Mouse (Mus musculus): ENCODE measurements at regions not wholly inside any gene's neighbourhood (a gene's known extent, or its start where the extent isn't known, plus 50 kb on each side); places are given as distances from the start of the nearest gene placed in this dataset.

DNA sequence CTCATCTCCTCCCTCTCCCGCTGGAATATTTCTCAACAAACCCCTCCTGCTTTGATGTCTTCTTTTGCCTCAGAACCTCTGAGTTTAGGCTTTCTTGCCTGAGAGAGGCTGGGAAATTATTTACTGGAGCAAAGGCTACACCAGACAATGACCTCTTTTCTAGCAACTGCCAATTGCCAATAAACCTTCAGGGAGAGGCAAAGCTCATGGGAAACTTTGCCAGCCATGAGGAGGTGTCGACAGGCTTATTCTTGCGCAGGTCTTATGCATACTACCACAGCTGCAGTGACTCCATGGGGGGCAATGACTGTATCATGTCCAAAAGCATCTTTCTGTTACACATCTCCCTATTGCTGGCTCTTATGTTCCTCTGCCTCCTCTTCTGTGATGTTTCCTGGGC lies 260.0 kb downstream of the Plpp3 start:
- no peak for DNase-seq (ENCODE audit: low spot score)
- Histone ChIP-seq H3K36me3 (ENCODE audit: control insufficient read depth, insufficient read depth, low read length) (no peaks in the 10 kb centered on the region), H3K4me1 (ENCODE audit: control insufficient read depth, insufficient read depth, low read length) (no peaks in the 10 kb centered on the region), H3K4me3 (replicated peaks; ENCODE audit: low read length) (no peak overlapping the region), H3K27me3 (ENCODE audit: control insufficient read depth, insufficient read depth, low read length) (no peaks in the 10 kb centered on the region), H3K9ac (ENCODE audit: low read depth, low read length, severe bottlenecking) (no peak overlapping the region), H3K27ac (replicated peaks; ENCODE audit: low read depth, low read length) (no peak overlapping the region), H3K4me2 (replicated peaks; ENCODE audit: low read depth, low read length, severe bottlenecking) (no peak overlapping the region), H3K9me3 (ENCODE audit: control insufficient read depth, low read length) (0 out of 2 replicates have a peak, but pooled peaks cover 5% of the 10 kb centered on the region)
- no peak for ATAC-seq (ENCODE audit: low FRiP score, low read depth)
- WGBS, result 88% methylated on average over 3 of the region's 3 CpGs
- no peak for TF ChIP-seq POLR2A (IDR thresholded peaks at IDR 0.05; ENCODE audit: borderline replicate concordance, extremely low read depth, insufficient read depth, insufficient read length)

DNA sequence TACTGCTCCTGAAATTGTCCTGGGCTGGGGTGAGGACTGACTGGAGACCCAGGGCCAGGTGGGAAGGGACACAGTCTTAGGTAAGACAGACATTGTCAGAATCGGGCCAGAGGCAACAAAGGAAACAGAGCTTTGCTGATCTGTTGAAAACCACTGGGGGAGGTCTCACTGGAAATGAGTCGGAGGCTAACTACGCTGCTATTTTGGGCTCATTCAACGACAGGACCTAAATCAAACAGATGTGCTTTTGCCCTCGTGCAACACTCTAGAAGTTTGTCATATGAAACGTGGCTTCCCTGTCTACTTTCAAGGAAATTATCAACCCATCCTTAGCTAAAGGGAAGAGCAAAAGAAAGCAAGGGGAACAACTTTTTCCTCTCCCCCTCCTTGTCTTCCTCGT lies 265.3 kb downstream of the Plpp3 start:
- TF ChIP-seq POLR2A (IDR thresholded peaks at IDR 0.05; ENCODE audit: borderline replicate concordance, extremely low read depth, insufficient read depth, insufficient read length), result no peak
- no peak for DNase-seq (ENCODE audit: low spot score)
- Histone ChIP-seq H3K4me2 (replicated peaks; ENCODE audit: low read depth, low read length, severe bottlenecking) (no peak overlapping the region), H3K4me3 (replicated peaks; ENCODE audit: low read length) (no peak overlapping the region), H3K36me3 (ENCODE audit: control insufficient read depth, insufficient read depth, low read length) (no peaks in the 10 kb centered on the region), H3K27ac (replicated peaks; ENCODE audit: low read depth, low read length) (no peak overlapping the region), H3K27me3 (ENCODE audit: control insufficient read depth, insufficient read depth, low read length) (no peaks in the 10 kb centered on the region), H3K4me1 (ENCODE audit: control insufficient read depth, insufficient read depth, low read length) (peaks cover 3% of the 10 kb centered on the region; the same call in 1 of the 2 replicates), H3K9ac (ENCODE audit: low read depth, low read length, severe bottlenecking) (no peak overlapping the region), H3K9me3 (ENCODE audit: control insufficient read depth, low read length) (no peaks in the 10 kb centered on the region)
- ATAC-seq (ENCODE audit: low FRiP score, low read depth), result no peak
- 36% methylated on average over 7 of the region's 7 CpGs for WGBS

DNA sequence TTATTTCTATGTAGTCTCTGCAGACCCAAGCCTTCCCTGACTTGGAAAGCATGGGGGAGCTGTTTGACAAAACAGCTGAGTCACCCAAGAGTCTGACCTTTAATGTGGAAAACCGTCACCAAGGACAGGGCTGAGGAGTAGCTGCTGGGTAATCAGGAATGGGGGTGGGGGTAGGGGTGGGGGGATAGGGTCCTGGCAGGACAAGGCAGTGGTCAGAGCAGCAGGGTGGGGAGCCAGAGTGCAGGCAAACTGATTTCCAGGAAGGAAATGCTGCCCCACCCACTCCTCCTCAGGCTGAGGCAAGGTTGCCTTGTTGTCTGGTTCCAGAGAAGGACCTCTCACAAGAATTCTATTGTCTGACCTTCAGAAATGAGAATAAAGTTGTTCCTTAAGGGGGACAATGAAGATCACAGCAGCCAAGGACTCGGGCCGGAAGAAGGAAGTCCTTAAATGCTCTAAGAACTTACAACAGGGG lies 266.6 kb downstream of the Plpp3 start:
- no peak overlapping the region for H3K4me2 ChIP-seq (replicated peaks; ENCODE audit: low read depth, low read length, severe bottlenecking)
- peaks cover 12% of the 10 kb centered on the region for H3K4me1 ChIP-seq (ENCODE audit: control insufficient read depth, insufficient read depth, low read length)
- ATAC-seq (ENCODE audit: low FRiP score, low read depth) (no peak), DNase-seq (ENCODE audit: low spot score) (no peak)
- no peaks in the 10 kb centered on the region for H3K27me3 ChIP-seq (ENCODE audit: control insufficient read depth, insufficient read depth, low read length)
- 79% methylated on average over 3 of the region's 3 CpGs for WGBS
- no peak for TF ChIP-seq POLR2A (IDR thresholded peaks at IDR 0.05; ENCODE audit: borderline replicate concordance, extremely low read depth, insufficient read depth, insufficient read length)
- H3K4me3 ChIP-seq (replicated peaks; ENCODE audit: low read length), result no peak overlapping the region
- H3K9me3 ChIP-seq (ENCODE audit: control insufficient read depth, low read length), result no peaks in the 10 kb centered on the region
- H3K36me3 ChIP-seq (ENCODE audit: control insufficient read depth, insufficient read depth, low read length), result no peaks in the 10 kb centered on the region
- H3K9ac ChIP-seq (ENCODE audit: low read depth, low read length, severe bottlenecking), result no peak overlapping the region
- no peak overlapping the region for H3K27ac ChIP-seq (replicated peaks; ENCODE audit: low read depth, low read length)

DNA sequence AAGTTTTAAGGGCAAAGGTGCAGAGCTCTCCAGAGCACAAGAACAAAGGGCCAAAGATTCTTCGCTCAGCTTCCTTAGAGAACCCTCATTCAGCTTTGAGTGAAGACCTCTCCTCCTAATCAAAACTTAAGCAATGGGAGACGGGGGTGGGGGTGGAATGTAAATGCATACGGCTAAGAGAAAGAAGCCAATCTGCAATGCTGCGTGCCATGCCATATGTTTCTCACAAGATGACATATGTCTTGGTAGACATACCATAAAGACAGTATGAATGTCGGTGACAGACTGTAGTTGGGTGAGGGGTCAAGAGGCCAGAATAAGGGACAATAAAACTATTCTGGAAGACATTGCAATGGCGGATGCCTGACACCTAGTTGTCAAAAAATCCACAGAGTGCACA lies 267.9 kb downstream of the Plpp3 start:
- peaks cover 15% of the 10 kb centered on the region for H3K4me1 ChIP-seq (ENCODE audit: control insufficient read depth, insufficient read depth, low read length)
- ATAC-seq (ENCODE audit: low FRiP score, low read depth) (no peak), DNase-seq (ENCODE audit: low spot score) (no peak)
- H3K36me3 ChIP-seq (ENCODE audit: control insufficient read depth, insufficient read depth, low read length), result no peaks in the 10 kb centered on the region
- no peak overlapping the region for H3K27ac ChIP-seq (replicated peaks; ENCODE audit: low read depth, low read length)
- H3K4me3 ChIP-seq (replicated peaks; ENCODE audit: low read length), result no peak overlapping the region
- H3K27me3 ChIP-seq (ENCODE audit: control insufficient read depth, insufficient read depth, low read length), result no peaks in the 10 kb centered on the region
- no peak overlapping the region for H3K4me2 ChIP-seq (replicated peaks; ENCODE audit: low read depth, low read length, severe bottlenecking)
- no peak for TF ChIP-seq POLR2A (IDR thresholded peaks at IDR 0.05; ENCODE audit: borderline replicate concordance, extremely low read depth, insufficient read depth, insufficient read length)
- H3K9me3 ChIP-seq (ENCODE audit: control insufficient read depth, low read length), result no peaks in the 10 kb centered on the region
- WGBS, result 78% methylated on average over 6 of the region's 6 CpGs
- H3K9ac ChIP-seq (ENCODE audit: low read depth, low read length, severe bottlenecking), result no peak overlapping the region

DNA sequence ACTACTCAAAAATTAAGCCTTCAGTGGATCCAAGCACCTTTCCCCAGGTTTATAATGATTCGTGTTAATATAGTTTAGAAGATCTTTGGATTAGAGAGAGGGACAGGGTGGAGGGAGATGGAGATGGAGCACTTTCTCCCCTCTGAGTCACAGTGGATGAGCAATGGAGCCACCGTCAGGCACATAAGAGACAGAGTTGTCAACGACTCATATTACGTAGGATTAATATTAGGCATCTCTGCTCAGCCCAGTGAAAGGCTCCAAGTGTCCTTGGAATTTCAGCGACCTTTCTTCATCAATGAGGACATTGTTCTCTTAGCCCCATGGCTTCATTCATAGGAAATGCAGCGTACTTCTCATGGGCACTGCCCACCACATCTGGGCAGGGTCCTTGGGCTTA lies 270.4 kb downstream of the Plpp3 start:
- 68% methylated on average over 6 of the region's 6 CpGs for WGBS
- no peaks in the 10 kb centered on the region for H3K9me3 ChIP-seq (ENCODE audit: control insufficient read depth, low read length)
- DNase-seq (ENCODE audit: low spot score), result no peak
- H3K36me3 ChIP-seq (ENCODE audit: control insufficient read depth, insufficient read depth, low read length), result no peaks in the 10 kb centered on the region
- ATAC-seq (ENCODE audit: low FRiP score, low read depth), result no peak
- peaks cover 17% of the 10 kb centered on the region for H3K4me1 ChIP-seq (ENCODE audit: control insufficient read depth, insufficient read depth, low read length)
- no peak overlapping the region for H3K4me3 ChIP-seq (replicated peaks; ENCODE audit: low read length)
- no peak overlapping the region for H3K27ac ChIP-seq (replicated peaks; ENCODE audit: low read depth, low read length)
- no peaks in the 10 kb centered on the region for H3K27me3 ChIP-seq (ENCODE audit: control insufficient read depth, insufficient read depth, low read length)
- no peak overlapping the region for H3K9ac ChIP-seq (ENCODE audit: low read depth, low read length, severe bottlenecking)
- TF ChIP-seq POLR2A (IDR thresholded peaks at IDR 0.05; ENCODE audit: borderline replicate concordance, extremely low read depth, insufficient read depth, insufficient read length), result no peak
- H3K4me2 ChIP-seq (replicated peaks; ENCODE audit: low read depth, low read length, severe bottlenecking), result no peak overlapping the region

Measured in limb, embryonic 14.5 days (tissue).